Mouse (Mus musculus) liver, postnatal 0 days (tissue): ENCODE data around the gene Sae1.

Experiments
- CTCF ChIP-seq: sonication (generic); IDR thresholded peaks from 2 replicates; pipeline ENCODE4 v1.5.1; 2016; ENCODE audit warnings: antibody characterized with exemption, low read depth
- EP300 ChIP-seq: IDR thresholded peaks from 2 replicates; pipeline ENCODE4 v1.6.1; 2016; ENCODE audit warnings: antibody characterized with exemption, low read depth, mild to moderate bottlenecking

DNA sequence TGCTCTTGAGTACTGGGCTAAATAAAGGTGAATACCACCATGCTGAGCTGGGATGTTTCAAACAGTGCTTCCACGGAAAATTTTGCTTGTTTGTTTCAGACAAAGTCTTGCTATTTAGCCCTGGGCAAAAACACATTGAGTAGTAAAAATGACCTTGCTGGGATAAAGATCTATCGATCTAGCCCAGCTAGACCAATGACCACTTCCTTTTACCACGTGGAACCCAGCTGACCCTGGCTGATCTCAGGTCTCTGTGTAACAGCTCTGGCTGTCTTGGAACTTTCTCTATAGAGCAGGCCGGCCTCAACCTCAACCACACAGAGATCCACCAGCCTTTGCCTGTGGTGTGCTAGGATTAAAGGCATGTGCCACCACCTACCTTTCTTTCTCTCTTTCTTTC, 9.9 kb upstream of the Sae1 start:
- TF ChIP-seq EP300 (no peak), CTCF (no peak)
